Mouse (Mus musculus): ENCODE measurements around the gene Mta3.

Mta3 gene

DNA sequence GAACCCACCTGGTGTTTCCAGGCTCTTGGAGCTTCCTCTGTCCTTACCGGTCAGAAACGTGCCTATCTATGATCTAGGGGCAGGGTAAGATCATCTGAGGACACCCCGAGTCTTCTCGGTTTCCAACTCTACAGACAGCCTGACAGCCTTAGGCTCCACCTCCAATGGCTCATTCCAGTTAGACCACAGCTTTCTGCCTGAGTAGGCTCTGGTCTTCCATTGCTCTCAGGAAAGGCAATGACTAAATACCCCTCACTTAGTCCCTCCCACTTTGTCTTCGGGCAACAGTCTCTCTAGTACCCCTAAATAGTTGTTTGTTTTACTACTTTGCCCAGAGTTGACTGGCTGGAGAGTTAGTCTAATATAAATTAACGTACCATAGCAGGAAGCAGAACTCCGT, 111.0 kb downstream of the Mta3 start:
- no peak for DNase-seq

DNA sequence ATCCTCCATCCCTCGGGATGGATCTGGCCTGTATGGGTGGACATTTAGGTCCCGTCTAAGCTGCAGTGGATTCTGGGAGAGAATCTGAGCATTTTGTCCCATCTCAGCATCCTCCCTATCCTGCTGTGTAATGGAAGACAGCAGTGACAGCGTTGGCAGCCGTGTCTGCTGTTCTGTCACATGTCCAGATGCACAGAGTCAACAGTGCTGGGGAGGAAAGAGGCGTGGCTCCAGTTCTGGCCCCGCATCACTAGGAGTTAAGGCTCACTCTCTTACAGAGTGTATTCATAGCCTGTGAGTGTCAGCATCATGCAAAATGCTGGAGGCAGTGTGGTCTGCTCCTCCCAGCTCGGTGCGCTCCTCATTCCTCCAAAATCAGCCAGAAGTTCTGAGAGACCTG, 113.5 kb downstream of the Mta3 start:
- no peak for DNase-seq

DNA sequence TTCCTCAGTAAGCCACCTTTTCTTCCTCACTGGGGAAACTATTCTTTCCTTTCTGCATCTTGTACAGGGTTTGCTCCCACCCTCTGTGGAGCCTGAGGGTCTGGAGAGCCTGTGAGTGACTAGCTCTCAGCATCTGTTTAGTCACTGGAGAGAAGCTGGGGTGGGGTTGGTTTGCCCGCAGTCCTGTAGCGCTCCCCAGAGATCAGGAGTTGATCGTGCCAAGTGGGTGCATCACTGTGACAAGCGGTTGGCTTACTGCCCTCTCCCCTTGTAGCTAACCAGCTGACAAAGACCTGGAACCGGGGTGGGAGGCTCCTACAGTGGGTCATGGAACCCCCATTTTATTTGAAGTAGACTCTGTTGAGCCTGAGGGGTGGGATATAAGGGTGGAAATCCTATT, 114.7 kb downstream of the Mta3 start:
- no peak for DNase-seq

DNA sequence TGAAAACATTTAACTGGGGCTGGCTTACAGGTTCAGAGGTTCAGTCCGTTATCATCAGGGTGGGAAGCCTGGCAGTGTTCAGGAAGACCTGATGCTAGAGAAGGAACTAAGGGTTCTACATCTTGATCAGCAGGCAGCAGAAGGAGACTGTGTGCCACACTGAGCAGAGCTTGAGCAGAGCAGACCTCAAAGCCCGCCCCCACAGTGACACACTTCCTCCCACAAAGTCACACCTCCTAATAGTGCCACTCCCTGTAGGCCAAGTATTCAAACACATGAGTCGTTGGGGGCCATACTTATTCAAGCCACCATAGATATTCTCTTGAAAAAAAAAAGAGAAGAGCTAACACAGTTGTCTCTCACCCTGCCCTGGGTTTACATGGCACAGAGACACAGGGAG, 115.9 kb downstream of the Mta3 start:
- no peak for DNase-seq

DNA sequence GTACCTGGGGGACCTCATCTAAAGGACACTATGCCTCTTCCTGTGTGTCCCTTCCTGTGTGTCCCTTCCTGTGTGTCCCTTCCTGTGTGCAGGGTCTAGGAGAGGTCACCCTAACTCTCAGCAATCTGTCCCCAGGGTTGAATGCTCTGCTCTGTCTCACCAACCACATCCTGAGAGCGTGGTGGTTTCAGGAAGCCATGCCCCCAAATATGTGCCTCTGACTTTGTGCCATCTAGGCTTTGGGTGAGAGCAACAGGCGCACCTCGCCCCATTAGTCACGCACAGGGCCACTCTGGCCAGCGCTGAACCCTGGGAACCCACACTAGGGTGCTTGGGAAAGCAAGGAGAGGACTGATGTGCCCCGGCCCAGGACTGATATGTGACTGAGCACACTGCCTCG, 117.9 kb downstream of the Mta3 start:
- DNase-seq, result no peak

DNA sequence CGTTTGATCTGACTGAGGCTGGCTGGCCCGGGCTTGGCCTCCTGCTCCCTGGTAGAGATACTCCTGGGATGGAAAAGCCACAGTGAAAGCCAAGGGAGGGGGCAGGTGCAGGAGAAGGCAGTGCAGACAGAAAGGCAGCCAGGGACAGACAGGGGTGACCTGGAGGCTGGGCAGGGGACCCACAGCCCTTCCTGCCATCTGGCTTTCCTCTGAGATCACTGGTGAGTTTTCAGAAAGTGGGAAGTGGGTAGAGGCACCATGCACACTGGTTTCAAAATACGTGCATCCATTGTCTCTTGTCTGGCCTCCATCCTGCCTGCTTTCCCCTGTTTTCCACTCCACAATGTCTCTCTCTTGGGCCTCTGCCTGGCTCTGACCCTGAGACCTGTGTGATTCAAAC, 123.4 kb downstream of the Mta3 start:
- DNase-seq, result no peak

DNA sequence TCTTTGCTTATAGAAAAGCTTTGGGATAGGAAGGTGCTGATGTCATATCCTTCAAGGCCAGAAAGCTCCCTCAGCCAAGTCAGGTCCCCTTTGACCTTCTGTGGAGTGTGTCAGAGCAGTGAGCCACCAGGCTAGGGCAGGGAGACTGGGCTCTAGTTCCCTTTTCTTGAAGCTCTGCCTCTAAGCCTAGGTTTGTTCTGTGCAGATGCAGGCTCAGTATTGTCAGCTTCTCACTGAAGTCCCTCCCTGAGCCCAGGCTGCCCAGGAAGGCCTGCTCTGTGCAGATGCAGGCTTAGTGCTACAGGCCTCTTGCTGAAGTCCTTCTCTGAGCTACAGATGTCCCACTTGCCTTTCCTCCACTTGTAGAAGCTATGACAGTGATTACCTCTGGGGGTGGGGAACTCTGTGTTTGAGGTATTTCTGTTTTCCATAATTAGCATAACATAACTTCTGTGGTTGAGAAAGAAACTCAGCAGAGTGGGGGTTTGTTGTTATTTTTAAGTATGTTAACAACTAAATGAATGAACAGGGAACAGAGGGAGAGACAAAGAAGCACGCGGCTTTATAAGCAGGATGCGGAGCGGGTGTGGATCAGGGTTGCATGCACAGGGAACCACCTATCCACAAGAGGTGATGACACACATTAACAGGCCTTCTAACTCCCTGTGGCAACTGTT, 124.8 kb downstream of the Mta3 start:
- DNase-seq, result no peak

DNA sequence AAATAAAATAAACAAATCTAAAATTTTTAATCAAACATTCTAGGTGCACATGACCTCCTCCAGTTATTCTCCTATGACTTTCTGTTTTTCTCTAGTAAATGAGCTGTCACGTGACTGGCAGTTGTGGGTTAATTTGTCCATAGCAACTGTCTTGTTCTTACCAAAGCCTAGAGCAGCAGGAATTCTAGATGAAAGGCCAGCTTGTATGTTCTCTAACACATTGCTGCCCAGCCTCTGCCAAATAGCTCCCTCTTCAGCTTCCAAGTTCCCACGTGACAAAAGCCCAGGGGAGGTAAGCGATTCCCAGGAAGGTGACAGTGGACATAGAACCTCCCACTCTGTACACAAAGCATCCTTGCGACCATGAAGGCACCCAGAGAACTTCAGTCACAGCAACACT, 128.2 kb downstream of the Mta3 start:
- DNase-seq, result no peak

DNA sequence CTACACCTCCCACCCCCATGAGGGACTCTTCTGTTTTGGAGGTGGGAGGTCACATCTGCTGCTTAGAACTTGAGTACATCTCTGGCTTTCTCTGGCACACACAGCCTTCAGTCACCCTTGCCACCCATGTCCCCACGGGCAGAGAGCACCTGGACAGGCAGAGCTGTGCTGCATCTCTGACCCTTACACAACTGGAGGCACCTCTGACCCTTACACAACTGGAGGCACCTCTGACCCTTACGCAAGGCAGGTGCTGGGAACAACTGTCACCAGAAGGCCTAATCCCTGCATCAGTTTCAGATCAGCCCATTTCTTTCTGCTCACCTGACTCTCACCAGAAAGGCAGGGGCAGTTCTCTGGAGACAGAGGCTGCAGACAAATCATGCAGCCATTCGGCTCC, 130.1 kb downstream of the Mta3 start:
- no peak for DNase-seq

DNA sequence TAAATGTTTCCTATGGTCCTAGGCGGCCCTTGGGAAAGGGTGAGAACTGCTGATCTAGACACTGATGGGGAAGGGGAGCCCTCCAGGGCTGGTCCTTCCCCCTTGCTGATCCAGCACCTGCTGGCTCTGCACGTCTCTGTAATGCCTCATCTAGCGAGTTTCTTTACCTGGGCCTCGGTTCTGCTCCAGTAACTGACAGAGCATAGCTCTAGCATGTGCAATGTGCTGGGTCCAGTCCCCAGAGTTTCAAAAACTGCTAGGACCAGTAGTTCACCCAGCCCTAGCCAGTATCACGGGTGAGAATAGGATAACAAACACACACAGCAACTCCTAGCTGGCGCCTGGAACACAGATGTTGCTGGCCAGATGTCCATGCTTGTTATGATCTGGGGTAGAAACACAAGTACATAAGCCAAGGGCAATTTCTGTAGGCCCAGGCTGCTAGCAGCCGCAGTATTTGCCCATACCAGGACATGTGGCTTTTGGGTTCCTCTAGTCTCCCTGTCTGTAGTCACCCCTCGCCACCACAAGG, 131.8 kb downstream of the Mta3 start:
- DNase-seq, result no peak

DNA sequence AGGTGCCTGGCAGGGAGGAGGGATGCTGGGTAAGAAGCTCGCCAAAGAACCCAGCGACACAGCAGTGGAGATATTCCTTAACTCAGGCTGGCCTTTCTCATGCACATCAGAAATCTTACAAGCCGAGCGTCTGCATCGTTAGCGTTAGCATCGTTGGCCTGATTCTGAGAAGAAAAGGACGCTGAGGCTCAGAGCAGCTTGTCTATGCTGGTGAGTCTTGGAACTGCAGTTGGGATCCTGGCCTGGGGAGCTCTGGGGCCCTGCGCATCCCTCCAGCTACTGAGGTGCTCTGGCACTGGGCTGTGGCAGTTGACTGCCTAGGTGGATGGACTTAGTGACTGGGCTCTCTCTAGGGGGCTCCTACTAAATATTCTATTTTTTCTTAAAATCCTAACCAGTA, 133.2 kb downstream of the Mta3 start:
- DNase-seq, result no peak

DNA sequence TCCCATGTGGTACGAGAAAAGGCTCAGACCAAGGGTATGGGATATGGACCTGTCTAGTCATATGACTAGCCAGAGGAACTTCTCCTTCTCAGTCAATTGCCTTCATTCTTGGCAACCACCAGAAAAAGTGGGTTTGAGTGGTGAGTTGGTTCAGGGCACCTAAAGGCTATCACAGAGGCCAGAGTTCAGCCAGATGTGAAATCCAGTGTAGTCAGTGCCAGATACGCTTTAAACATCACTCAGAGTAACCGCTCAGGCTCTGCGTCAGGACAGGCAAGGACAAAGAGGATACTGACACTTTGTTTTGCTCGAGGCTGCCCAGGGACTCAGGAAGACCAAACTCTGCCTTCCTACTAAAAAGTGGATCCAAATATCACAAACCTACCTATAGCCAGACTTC, 135.0 kb downstream of the Mta3 start:
- DNase-seq, result no peak

DNA sequence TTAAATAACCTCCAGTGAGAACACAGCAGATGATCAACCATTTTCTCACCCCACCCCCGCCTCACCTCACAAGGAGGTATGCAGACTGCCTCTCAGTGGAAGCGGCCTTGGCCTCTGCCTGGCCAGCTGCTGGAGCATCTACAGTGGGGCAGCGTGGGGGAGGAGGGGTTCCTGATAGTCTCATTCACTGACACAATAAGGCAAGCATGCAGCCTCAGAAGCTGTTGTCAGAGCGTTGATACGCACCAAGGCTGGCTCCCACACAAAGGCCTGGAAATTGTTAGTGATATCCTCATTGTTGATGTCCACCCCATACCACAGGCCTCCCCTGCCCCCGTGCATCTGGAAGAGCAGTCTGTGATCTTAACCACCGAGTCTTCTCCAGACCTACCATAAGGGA, 137.8 kb downstream of the Mta3 start:
- no peak for DNase-seq

DNA sequence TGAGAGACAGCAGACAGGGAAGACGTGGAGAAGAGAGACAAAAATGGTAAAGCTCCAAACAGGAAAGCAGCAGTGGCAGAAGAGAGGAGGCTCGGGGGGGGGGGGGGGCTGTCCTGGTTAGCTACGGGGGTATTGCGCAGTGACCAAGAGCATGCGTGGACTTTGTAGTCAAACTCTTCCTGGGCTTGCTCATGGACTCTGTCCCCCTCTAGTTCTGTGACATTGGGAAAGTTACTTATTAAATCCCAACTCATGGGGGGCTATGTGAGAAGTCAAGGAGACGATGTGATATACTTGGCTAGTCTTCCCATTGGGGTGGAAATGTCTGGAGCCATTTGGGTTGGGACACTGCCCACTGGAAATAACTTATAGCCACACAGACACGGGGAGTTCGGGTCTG, 139.6 kb downstream of the Mta3 start:
- DNase-seq, result peak; percentile 70

DNA sequence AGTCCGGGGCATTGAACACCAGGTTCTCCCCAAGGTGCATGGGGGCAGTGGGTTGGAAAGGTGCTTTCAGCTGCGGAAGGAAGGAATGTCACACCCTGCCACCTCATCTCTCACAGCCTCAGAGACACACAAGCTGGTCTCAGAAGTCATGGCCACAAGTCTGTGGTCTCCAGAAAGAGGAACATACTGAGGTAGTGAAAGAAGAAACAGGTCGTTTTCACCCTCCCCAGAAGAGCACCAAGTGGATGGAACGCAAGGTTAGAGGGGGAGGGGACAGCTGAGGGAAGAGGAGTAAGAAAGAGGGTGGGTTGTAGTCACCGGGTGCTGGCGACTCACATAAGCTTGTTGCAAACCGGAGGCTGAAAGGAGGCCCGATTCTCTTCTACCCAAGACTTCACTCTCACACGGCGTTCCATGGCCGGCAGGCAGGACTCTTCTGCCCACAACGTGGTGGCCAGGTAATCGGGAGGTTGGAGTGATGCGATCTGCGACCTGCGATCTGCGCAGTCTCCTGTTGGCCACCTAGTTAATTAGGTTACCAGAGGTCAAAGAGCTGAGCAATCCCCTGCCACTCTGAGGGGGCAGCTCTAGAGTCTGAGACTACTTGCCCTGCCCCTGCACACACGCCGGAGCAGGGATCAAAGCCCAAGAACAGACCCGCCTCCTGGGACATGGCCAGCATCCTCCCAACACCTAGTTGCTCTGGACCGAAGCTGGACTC, 140.5 kb downstream of the Mta3 start:
- DNase-seq, result peak; percentile 93

DNA sequence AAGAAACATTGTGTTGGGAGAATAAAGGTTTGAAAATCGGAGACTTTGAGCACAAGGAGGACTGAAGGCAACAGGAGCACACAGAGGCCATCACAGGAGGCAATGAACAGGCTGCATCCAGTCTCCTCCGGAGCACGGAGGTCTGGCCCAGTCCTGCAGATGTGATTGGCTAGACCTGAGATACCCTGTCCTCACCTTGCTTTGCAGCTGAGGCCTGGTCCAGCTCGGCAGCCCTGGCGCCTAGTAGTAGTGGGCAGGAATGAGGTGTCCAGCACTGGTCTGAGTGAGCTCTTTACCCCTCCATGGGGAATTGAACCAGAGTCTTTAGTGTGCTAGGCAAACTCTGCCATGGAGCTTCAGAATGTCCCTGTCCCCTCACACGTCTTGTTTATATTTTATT, 141.1 kb downstream of the Mta3 start:
- DNase-seq, result peak; percentile 45

DNA sequence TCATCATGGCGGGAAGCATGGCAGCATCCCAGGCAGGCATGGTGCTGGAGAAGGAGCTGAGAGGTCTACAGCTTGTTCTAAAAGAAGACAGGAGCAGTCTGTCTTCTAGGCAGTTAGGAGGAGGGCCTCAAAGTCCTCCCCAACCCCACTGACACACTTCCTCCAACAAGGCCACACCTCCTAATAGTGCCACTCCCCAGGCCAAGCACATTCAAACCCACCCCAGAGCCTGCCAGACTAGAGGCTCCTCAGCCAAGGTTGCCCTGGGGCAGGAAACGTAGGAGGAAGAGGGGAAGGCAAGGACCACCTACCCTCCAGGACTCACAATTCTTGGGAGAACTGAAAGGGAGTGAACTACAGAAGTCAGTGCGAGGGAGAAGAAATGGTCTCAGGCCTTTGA, 141.9 kb downstream of the Mta3 start, which contains the start of gene Haao:
Haao (minus strand) TSS at position 149 of the 400 bp plus-strand sequence.
- no peak for DNase-seq

DNA sequence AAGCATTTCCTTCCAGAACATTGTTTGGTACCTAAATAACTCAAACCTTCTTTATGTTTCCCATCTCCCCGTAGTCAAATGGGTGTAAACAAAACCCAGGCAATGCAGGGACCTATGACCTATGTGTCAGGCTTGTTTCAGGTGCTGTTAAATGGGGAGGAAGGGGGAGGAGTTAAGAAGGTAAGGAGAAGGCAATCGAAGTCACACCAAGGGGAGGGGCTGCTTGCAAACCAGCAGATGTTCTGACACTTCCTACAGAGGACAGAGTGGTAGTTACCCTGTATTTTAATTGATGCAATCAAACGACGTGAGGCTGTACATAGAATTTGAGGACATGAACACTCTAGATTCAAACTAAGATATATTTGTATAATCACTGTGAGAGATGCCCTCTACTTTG, 142.5 kb downstream of the Mta3 start:
- no peak for DNase-seq

DNA sequence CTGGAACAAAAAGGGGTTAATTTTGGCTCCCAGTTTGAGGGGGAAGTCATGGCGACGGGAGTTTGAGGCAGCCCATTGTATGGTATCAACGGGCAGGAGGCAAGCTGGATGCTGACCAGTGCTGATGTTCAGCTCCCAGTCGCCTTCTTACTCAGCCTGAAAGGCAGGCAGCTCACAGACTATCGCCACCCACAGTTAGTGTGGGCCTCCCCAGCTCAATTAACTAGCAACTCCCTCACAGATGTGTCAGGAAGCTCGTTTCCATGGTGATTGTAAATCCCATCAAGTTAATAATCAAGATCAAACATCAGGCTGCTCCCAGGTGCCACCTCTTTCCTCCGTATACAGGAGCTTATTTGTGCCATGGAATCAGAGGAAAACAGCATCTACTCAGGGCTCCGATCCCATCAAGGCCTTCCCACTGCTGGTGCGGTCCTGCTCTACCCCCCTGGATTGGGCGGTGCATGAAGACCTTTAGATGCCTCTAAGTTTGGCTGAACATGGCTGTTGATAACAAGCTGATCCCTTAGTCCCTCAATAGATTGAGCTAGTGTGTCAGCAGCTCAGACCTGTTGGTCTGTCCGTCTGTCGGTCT, 143.2 kb downstream of the Mta3 start:
- no peak for DNase-seq

DNA sequence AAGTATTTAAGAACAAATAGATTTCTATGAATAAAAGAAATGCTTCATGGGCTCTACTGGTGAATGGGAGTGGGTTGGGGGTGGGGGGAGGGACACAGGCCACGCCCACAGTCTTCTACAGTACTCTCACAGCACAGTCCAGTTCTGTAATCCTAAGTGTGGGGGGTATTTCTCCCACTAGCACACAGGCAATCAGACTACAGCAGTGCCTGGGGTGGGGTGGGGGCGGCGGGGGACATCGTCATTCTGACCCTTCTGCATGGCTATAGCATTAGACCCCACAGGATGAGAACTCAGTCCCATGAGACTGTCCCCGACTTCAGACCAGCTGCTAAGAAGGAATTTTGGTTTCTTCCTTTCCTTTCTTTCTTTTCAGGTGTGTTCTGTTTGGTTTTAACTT, 143.8 kb downstream of the Mta3 start:
- no peak for DNase-seq

DNA sequence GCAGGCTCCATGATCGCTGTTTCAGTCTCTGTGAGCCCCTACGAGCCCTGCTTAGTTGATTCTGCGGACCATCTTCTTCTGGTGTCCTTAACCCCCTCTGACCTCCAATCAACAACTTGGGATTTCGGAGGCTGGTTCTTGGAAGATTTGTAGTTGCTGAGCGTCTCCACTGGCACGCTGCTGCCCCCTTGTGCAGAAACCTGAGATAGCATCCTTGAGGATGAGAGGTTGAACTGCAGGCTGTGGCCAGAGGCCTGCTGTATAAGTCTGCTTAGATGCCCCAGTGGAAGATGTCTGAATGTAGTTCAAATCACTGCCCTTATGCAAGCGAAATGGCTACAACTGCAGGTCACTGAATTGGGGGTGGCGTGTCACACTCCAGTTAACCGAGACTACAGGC, 144.5 kb downstream of the Mta3 start:
- peak; percentile 75 for DNase-seq

DNA sequence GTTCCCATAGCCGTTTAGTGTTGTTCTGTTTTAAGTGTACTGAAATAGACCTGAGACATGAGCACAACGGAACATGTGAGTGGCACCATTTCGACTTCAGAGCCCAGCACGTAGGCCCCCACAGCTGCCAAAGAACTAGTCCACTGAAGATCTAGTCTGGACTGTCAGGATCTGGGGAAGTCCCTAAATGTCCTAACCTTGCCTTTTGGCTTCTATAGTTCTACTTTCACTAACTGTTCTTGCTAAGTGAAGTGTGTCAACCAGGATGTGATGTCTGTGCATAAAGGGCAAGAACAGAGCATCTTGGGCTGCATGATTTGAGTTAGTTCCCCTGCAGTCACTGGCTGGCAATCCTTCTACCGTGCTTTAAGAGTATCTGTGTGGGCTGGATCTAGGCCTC, 144.9 kb downstream of the Mta3 start:
- no peak for DNase-seq

DNA sequence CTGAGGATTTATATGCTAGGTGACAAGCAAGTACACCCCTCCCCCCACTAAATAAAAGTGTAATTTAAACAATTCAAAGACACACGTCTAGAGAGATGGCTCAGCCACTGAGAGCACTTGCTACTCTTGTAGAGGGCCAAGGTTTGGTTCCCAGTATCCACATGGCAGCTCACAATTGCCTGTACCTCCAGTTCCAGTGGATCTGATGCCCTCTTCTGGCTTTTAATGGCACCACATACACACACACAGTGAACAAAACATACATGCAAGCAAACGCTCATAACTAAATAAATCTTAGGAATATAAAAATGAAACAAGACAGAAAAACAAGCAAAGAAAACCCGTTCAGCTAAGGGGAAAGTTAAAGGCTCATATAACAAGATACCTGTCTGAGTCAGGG, 147.9 kb downstream of the Mta3 start:
- no peak for DNase-seq

DNA sequence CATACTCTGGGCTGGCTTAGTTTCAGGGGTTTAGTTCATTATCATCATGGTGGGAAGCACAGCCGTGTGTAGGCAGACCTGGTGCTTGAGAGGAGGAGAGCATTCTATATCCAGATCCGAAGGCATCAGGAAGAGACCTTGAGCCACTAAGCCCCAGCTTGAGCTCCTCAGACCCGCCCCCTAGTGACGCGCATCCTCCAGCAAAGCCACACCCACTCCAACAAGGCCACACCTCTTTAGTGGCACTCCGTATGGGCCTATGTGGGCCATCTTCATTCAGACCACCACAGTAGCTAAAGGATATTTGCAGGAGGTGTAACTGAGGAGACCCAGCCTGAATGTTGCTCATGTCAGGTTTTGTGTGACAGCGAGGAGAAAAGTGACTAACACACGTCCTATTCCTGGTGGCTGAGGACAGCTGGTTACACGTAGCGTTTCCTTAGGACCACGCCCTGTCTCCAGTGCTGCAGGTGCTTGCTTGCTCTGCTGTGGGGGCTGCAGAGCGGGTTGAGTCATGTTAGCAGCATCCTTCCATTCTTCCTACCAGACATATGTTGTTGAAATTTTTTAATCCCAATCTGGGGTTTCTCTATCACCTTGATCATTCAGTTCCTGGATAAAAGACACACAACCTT, 148.4 kb downstream of the Mta3 start:
- DNase-seq, result no peak

Measured in kidney, adult 11 months (tissue).